In the genomic region with DNA sequence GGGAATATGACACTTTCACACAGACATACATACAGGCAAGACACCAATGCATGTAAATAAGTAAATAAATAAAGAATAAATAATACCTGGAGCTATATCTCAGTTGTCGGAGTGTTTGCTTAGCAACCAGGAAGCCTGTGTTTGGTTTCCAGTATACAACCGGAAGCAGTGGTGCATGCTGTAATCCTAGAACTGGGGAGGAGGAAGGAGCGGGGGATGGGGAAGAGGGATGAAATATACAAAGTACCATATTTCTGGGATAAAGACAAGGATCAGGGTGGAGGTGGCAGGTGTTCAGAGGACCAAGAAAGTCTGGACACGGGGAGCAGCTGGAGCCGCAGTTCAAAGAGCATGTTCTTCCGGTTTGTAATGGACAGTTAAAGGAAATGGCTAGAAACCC, we compare ENCODE assay signal across 12 mouse cellular contexts.
"Had no signal": no experiment of that assay in that cellular context is flagged by ENCODE, and none has a peak within 500 bp of the region (broad histone marks: within the 10 kb centered on the region; RNA-seq: fewer than 3 reads in every experiment).

No protein-coding gene starts in this region.

- H3K4me2 ChIP-seq: limb, embryonic 12.5 days; liver, embryonic 13.5 days; midbrain, embryonic 13.5 days; neural tube, embryonic 15.5 days had no signal

- H3K27me3 ChIP-seq: liver, embryonic 13.5 days; neural tube, embryonic 15.5 days had no signal

- H3K4me3 ChIP-seq: layer of hippocampus, adult 2 months; limb, embryonic 12.5 days; liver, embryonic 13.5 days; midbrain, embryonic 13.5 days; neural tube, embryonic 15.5 days had no signal

- ATAC-seq: inflammation-experienced regulatory T-cells, adult 6 months; liver, postnatal 0 days; midbrain, embryonic 13.5 days had no signal

- H3K9ac ChIP-seq: limb, embryonic 12.5 days; liver, embryonic 13.5 days; liver, postnatal 0 days; midbrain, embryonic 13.5 days; neural tube, embryonic 15.5 days had no signal

- H3K36me3 ChIP-seq: limb, embryonic 12.5 days; liver, embryonic 13.5 days; midbrain, embryonic 13.5 days; neural tube, embryonic 15.5 days had no signal

- H3K9me3 ChIP-seq: limb, embryonic 12.5 days; liver, embryonic 13.5 days; midbrain, embryonic 13.5 days; neural tube, embryonic 15.5 days had no signal

- H3K4me1 ChIP-seq: limb, embryonic 12.5 days; midbrain, embryonic 13.5 days; neural tube, embryonic 15.5 days had no signal

- H3K27ac ChIP-seq: layer of hippocampus, adult 2 months; limb, embryonic 12.5 days; liver, embryonic 13.5 days; midbrain, embryonic 13.5 days; neural tube, embryonic 15.5 days had no signal

- DNase-seq: liver; liver, embryonic 13.5 days; liver, postnatal 0 days; right cerebral cortex, adult 18-20 months; right cerebral cortex, postnatal 25 days; thymus, adult 18-20 months; thymus, postnatal 14 days had no signal
